Mouse (Mus musculus) spleen, postnatal 14 days (tissue): Measurements from ENCODE around the gene C1ra.
A peak's percentile ranks its signal among the peaks of the same experiment; 100 is the strongest.
"Not testable (repeated sequence)": the region's sequence is repeated elsewhere in the genome, so short reads cannot be mapped to it uniquely, and the experiment has no call there.

ENCODE experiments used
- DNase-seq, 2 experiments: peaks; one replicate each; pipeline ENCODE4 v3.0.0; 2021 to 2022; ENCODE audit warnings: low spot score in 2 of 2

Gene C1ra

DNA sequence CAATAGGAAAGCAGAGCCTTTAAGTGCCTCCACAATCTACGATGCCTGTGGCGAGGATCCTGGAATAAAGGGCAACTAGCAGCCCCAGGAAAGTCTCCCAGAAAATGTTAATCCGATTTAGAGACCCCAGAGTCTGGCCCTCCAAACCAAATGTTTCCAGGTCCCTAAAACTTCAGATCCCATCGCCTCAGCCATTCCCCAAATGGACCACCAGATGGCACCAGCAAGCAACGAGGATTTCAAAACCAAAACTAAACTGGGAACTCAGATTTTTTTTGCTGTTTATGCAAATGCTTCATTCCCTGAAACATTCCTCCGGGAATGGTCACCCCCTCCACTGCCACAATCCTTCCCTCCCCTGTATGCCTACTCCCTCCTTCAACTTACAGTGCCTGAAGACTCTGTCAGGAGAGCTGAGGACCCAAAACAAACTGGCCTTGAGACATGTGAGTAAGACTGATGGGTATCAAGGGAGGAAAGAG is at the start of gene C1ra:
Gene C1ra, plus strand, starts transcription at position 51 of the 482 bp plus-strand sequence.
- DNase-seq, result peak in 1 of 2 experiments; percentile 25

- no peak for DNase-seq
Measured at GRCm38 (mm10) chr6:124463881-124464291, 48.3 kb upstream of the C1ra start.

DNA sequence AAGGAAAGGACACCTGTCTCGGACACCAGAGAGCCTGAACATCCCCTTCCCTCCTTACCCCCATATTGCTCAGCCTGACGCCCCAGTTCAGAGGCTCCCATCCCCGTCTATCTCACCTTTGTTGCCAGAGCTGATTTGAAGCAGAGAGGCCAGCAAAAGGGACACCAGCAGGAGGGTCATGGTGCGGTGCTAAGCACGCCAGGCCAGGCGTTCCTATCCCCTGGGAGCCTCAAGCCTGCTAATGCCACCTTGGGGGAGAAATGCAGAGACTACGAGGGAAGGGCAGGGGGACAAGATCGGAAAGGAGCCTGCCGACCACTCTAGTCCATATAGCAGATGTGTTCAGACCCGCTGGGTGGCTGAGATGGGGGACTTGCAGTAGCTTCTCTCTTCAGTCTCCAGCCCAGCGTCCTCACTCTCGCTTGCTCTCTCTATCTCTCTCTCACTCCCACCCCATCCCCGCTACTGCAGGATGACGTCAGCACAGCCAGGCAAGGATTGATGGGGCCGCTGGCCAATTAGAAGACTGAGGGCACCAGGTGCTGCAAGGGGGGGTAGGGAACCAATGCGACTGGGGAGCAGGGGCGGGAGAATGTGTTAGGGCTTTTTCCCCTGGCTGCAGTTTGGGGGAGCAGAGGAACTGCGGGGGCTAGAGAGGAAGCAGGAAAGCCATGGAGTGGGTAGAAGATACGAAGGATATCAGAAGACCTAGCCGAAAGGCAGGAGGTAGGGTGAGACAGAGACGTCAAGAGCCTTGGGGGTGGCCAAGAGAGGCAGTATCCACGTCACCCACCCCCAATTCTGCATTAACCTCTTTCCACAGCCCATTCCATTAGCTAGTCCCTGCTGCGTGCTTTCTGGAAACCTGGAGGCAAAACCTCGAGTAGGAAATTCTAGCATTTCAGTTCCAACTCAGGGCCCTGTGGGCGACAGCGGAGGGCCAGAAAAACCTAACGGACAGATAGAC is 47.6 kb upstream of the C1ra start, which contains the start of gene Clstn3:
Gene Clstn3, minus strand, starts transcription at position 490 of the 967 bp plus-strand sequence.
- DNase-seq, result peak; percentile 63 to 69

DNA sequence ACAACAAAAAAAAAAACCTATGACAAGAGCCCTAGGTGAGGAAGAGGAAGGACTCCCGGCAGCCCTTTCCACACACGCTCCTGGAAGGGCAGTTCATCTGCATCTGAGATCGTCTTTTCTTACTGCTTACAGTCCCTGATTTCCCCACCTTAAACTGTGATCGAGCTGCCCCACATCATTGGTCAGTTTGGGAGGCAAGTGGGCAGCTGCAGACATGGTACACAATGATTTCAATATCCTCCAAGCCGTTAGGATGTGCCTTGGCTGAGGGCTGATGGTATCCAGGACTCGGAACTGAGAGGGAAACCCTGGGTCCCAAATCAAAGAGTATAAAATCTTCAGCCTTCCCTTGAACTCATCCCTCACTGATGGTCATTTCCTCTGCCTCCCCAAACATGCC is 46.9 kb upstream of the C1ra start:
- no peak for DNase-seq

- DNase-seq, result no peak
Measured at GRCm38 (mm10) chr6:124465729-124466128, 46.5 kb upstream of the C1ra start.

- DNase-seq, result no peak
Measured at GRCm38 (mm10) chr6:124471121-124471520, 41.1 kb upstream of the C1ra start.

GRCm38 (mm10) chr6:124471783-124472638 is 40.2 kb upstream of the C1ra start:
- DNase-seq, result not testable (repeated sequence)

- peak; percentile 32 to 62 for DNase-seq
Measured at GRCm38 (mm10) chr6:124472801-124473200, 39.4 kb upstream of the C1ra start.

GRCm38 (mm10) chr6:124474621-124475020 is 37.6 kb upstream of the C1ra start:
- no peak for DNase-seq

GRCm38 (mm10) chr6:124475335-124476075 is 36.7 kb upstream of the C1ra start:
- DNase-seq, result not testable (repeated sequence)

- DNase-seq, result no peak
Measured at GRCm38 (mm10) chr6:124476216-124476615, 36.0 kb upstream of the C1ra start.

GRCm38 (mm10) chr6:124476796-124477195 is 35.4 kb upstream of the C1ra start:
- DNase-seq, result no peak

DNA sequence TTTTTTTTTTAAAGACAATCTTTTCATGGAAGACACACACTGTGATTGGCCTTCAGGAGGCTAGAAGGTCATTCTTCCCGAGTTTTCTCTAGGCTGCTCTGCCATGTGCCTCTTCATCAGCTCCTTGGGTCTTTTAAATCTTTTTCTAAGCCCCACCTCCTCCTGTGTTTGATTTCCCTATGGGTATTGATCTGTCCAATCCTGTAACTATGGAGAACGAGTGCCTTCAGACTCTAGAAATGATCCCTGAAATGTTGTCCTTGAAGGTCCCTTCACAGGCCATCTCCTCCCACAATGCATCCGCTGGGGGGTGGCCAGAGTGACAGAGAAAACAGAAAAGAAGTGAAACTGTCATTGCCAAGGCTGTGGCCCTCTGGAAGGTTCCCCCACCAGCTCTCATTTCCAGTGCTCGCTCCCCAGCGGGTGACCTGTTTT is 35.0 kb upstream of the C1ra start:
- no peak for DNase-seq

DNA sequence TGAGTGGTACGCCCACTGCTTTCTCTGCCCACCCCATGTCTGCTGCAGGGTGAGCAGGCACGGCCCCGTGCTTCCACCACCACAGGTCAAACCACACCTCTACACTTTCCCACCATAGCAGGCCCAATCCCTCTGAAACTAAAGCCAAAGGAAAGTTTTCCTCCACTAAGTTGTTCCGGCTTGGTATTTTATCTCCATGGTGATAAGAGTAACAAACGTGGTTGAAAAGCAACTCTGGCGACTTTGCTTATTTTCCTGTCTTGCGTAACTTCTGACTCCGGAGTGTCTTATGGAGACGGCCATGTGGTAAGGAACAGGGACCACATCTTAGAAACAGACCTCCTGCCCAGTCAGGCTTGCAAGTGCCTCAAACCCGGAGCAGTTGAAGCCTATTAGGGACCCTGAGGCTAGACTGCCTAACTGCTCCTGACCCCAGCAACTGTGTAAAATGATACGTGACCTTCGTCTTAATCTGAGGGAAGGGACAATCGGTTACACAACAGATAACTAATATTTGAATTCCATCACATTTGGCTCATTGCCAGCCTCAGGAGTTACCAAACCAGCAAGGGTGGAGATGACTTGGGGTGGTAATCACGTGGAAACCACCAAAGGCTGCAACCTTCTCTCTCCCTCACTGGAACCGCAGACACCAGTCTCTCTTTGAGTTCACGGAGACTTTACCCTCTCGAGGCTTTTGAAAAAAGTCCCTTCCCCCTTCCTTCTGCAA is 34.1 kb upstream of the C1ra start:
- DNase-seq, result no peak

DNA sequence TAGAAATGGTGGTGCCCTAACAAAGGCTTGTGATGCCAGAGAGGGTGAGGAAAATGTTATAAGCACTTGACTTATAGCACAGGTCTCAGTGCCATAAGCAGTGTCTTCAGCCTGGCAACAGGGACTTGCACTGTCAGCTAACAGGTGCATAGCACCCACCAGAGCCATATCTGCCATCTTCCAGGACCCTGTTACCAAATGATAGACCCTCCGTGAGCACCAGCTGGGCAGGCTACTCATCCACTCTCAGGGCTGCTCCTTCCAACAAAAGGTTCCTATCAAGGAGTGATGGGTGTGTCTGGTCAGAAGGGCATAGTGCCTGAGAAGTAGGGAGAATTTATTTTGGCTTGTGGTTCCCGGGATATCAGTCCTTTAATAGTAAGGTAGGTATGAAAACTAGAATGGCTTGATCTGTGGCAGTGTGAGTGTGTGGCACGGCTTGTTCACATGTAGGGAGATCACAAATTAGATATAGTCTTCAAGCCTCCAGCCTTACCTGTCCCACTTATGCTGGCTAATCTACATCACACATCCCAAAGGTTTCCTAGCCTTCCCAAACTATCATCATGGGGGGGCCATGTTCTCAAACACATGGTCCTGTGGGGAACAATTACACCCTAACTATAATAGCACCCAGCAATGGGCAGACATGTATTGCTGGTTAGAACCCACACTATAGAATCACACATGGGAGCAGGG is 33.2 kb upstream of the C1ra start:
- DNase-seq, result no peak

- no peak for DNase-seq
Measured at GRCm38 (mm10) chr6:124479573-124479930, 32.7 kb upstream of the C1ra start.

GRCm38 (mm10) chr6:124480295-124480694 is 31.9 kb upstream of the C1ra start:
- DNase-seq, result no peak

- DNase-seq, result peak in 1 of 2 experiments; percentile 24
Measured at GRCm38 (mm10) chr6:124481571-124481970, 30.6 kb upstream of the C1ra start.

DNA sequence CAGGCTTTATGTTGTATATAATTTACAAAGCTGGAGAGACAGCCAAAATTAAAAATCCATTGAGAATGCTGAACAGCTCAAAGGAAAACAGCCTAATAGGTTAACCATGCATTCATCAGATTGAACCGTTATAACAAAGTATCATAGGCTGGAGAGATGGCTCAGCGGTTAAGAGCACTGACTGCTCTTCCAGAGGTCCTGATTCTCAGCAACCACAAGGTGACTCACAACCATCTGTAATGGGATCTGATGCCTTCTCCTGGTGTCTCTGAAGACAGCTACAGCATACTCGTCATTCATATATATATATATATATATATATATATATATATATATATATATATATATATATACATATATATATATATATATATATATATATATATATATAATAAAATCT is 28.4 kb upstream of the C1ra start:
- DNase-seq, result not testable (repeated sequence)

DNA sequence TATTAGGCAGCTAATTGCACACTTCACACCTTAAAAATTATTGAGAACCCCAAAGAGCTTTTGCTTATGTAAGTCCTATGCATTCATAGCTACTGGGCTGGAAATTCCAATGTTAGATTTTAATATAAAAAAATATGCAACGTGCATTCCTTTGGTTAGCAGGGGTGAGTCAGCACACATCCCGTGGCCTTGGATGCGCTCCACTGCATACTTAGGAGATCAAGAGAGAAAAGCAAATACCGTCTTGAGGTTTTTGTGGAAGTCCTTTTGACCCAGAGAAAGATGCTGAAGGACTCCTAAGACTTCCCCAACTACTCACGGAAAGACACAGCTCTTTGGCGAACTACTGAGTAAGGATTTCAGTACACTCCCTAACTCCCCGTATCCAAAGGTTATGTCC is 27.4 kb upstream of the C1ra start:
- no peak for DNase-seq
